Mouse (Mus musculus) forebrain, embryonic 14.5 days (tissue): ENCODE results near the gene Pkp2. TPM values are rescaled to one million over a fixed set of nuclear protein-coding genes. Genes with fewer than 3 reads are reported as not detected.

Experiments used
- ATAC-seq: fragments of 200-750 bp; cut with Nextera tagmentation; 2 replicates; pipeline ENCODE4 v1.8.0; 2017; ENCODE audit warnings: mild to moderate bottlenecking, moderate library complexity
- DNase-seq: peaks from one replicate; pipeline ENCODE4 v3.0.0-alpha.2; 2015; ENCODE audit warnings: low spot score
- H3K27ac ChIP-seq: fragments of 300-500 bp; sonication (generic); 2 replicates; pipeline ENCODE4 v1.5.1; 2014; ENCODE audit warnings: low read depth, mild to moderate bottlenecking, control low read depth, low read length, moderate library complexity
- H3K27me3 ChIP-seq: fragments of 300-500 bp; sonication (generic); replicated peaks from 2 replicates; pipeline ENCODE4 v1.6.1; 2014; ENCODE audit warnings: low read length, control low read depth, mixed read lengths; ENCODE audit not compliant: control insufficient read depth, insufficient read depth
- H3K36me3 ChIP-seq: fragments of 300-500 bp; sonication (generic); 2 replicates; pipeline ENCODE4 v1.6.1; 2014; ENCODE audit warnings: low read length, control low read depth; ENCODE audit not compliant: control insufficient read depth, insufficient read depth
- H3K4me1 ChIP-seq: fragments of 300-500 bp; sonication (generic); 2 replicates; pipeline ENCODE4 v1.6.1; 2014; ENCODE audit warnings: antibody characterized with exemption, low read length, control low read depth; ENCODE audit not compliant: control insufficient read depth, insufficient read depth
- H3K4me2 ChIP-seq: fragments of 300-500 bp; sonication (generic); 2 replicates; pipeline ENCODE4 v1.6.1; 2014; ENCODE audit warnings: mild to moderate bottlenecking, control low read depth, low read length
- H3K4me3 ChIP-seq: fragments of 300-500 bp; sonication (generic); 2 replicates; pipeline ENCODE4 v1.5.1; 2014; ENCODE audit warnings: low read depth, low read length, control low read depth
- H3K9ac ChIP-seq: fragments of 300-500 bp; sonication (generic); 2 replicates; pipeline ENCODE4 v1.6.1; 2014; ENCODE audit warnings: mild to moderate bottlenecking, low read length, control low read depth, moderate library complexity
- H3K9me3 ChIP-seq: fragments of 300-500 bp; sonication (generic); replicated peaks from 2 replicates; pipeline ENCODE4 v1.6.1; 2016; ENCODE audit warnings: low read length, control low read depth, mixed read lengths; ENCODE audit not compliant: control insufficient read depth
- WGBS: fragments of 180-500 bp; shearing (Covaris S2); extraction: QIAGEN DNeasy Blood & Tissue Kit; methylation state at CpG from one replicate; pipeline ENCODE4 v1.1.7; 2014; 5-methylcytosine and 5-hydroxymethylcytosine counted together
- polyA plus RNA-seq: library from polyadenylated mRNA; unstranded; fragments of >200 nt; fragmentation: Nextera tagmentation; extraction: Ambion mirVana; gene quantifications from 2 replicates; pipeline ENCODE4 v1.2.1, GENCODE M21; 2014

Pkp2 gene
- polyA plus RNA-seq, 1 experiment from 2014 or later = 0.84 TPM

DNA sequence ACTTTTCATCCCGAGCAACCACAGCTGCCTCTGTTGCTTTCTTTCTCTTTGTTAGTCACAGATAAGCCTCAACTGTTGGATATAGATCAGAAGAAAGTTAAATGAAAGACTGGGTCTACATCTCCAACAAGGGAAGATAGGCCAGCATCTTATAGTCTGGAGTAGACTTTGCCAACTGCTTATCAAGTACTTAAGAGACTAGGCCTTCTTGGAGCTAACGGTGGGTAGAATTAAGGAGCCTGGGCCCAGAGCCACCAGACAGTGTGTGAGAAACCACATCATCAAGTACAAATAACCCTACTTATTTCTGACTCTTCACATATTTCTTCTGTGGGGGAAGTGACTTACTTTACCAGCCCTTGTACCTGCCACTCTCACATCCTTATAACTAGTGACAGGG, 37.4 kb downstream of the Pkp2 start:
- 72% methylated on average over 2 of the region's 2 CpGs for WGBS
- H3K4me1 ChIP-seq = no peaks in the 10 kb centered on the region
- H3K27me3 ChIP-seq = no peaks in the 10 kb centered on the region
- H3K27ac ChIP-seq = no peak overlapping the region
- H3K9ac ChIP-seq = no peak overlapping the region
- H3K36me3 ChIP-seq = no peaks in the 10 kb centered on the region
- ATAC-seq (no peak), DNase-seq (no peak)
- no peaks in the 10 kb centered on the region for H3K9me3 ChIP-seq
- H3K4me3 ChIP-seq = no peak overlapping the region
- no peak overlapping the region for H3K4me2 ChIP-seq

- H3K9me3 ChIP-seq = no peaks in the 10 kb centered on the region
- no peak overlapping the region for H3K9ac ChIP-seq
- no peak overlapping the region for H3K4me3 ChIP-seq
- DNase-seq = peak; percentile 16
- H3K27me3 ChIP-seq = no peaks in the 10 kb centered on the region
- H3K36me3 ChIP-seq = no peaks in the 10 kb centered on the region
- WGBS = 21% methylated on average over 4 of the region's 4 CpGs
- no peak overlapping the region for H3K4me2 ChIP-seq
- H3K4me1 ChIP-seq = no peaks in the 10 kb centered on the region
- no peak overlapping the region for H3K27ac ChIP-seq
- peak; percentile 50; the same call in 1 of the 2 replicates for ATAC-seq
These were observed 40.4 kb downstream of the Pkp2 start for GRCm38 (mm10) chr16:16253326-16254074.

- Histone ChIP-seq H3K4me2 (no peak overlapping the region), H3K4me1 (no peaks in the 10 kb centered on the region), H3K27me3 (no peaks in the 10 kb centered on the region), H3K9ac (no peak overlapping the region), H3K36me3 (no peaks in the 10 kb centered on the region), H3K9me3 (no peaks in the 10 kb centered on the region), H3K4me3 (no peak overlapping the region), H3K27ac (no peak overlapping the region)
- ATAC-seq (no peak), DNase-seq (no peak)
- 82% methylated on average over 1 of the region's 1 CpGs for WGBS
These were observed 42.1 kb downstream of the Pkp2 start for GRCm38 (mm10) chr16:16255217-16255616.

GRCm38 (mm10) chr16:16255874-16256273, 42.8 kb downstream of the Pkp2 start:
- Histone ChIP-seq H3K27me3 (no peaks in the 10 kb centered on the region), H3K4me2 (no peak overlapping the region), H3K9me3 (no peaks in the 10 kb centered on the region), H3K9ac (no peak overlapping the region), H3K4me1 (no peaks in the 10 kb centered on the region), H3K36me3 (no peaks in the 10 kb centered on the region), H3K4me3 (no peak overlapping the region), H3K27ac (no peak overlapping the region)
- DNase-seq = no peak
- WGBS = 80% methylated on average over 7 of the region's 7 CpGs
- ATAC-seq = no peak

GRCm38 (mm10) chr16:16256672-16257071, 43.6 kb downstream of the Pkp2 start:
- Histone ChIP-seq H3K36me3 (no peaks in the 10 kb centered on the region), H3K9ac (no peak overlapping the region), H3K9me3 (no peaks in the 10 kb centered on the region), H3K4me1 (no peaks in the 10 kb centered on the region), H3K4me3 (no peak overlapping the region), H3K4me2 (no peak overlapping the region), H3K27me3 (no peaks in the 10 kb centered on the region), H3K27ac (no peak overlapping the region)
- WGBS = 77% methylated on average over 1 of the region's 1 CpGs
- ATAC-seq (no peak), DNase-seq (no peak)

- DNase-seq = no peak
- H3K27ac ChIP-seq = no peak overlapping the region
- H3K4me1 ChIP-seq = no peaks in the 10 kb centered on the region
- no peaks in the 10 kb centered on the region for H3K27me3 ChIP-seq
- WGBS = 96% methylated on average over 5 of the region's 5 CpGs
- no peak overlapping the region for H3K4me2 ChIP-seq
- no peak overlapping the region for H3K9ac ChIP-seq
- no peak overlapping the region for H3K4me3 ChIP-seq
- no peaks in the 10 kb centered on the region for H3K36me3 ChIP-seq
- ATAC-seq = no peak
- no peaks in the 10 kb centered on the region for H3K9me3 ChIP-seq
These were observed 47.8 kb downstream of the Pkp2 start for GRCm38 (mm10) chr16:16260882-16261281.

- Histone ChIP-seq H3K9me3 (no peaks in the 10 kb centered on the region), H3K4me2 (no peak overlapping the region), H3K4me1 (no peaks in the 10 kb centered on the region), H3K27me3 (no peaks in the 10 kb centered on the region), H3K27ac (no peak overlapping the region), H3K4me3 (no peak overlapping the region), H3K36me3 (no peaks in the 10 kb centered on the region), H3K9ac (no peak overlapping the region)
- DNase-seq = no peak
- ATAC-seq = no peak
- WGBS = 92% methylated on average over 6 of the region's 6 CpGs
These were observed 48.4 kb downstream of the Pkp2 start for GRCm38 (mm10) chr16:16261481-16261880.

DNA sequence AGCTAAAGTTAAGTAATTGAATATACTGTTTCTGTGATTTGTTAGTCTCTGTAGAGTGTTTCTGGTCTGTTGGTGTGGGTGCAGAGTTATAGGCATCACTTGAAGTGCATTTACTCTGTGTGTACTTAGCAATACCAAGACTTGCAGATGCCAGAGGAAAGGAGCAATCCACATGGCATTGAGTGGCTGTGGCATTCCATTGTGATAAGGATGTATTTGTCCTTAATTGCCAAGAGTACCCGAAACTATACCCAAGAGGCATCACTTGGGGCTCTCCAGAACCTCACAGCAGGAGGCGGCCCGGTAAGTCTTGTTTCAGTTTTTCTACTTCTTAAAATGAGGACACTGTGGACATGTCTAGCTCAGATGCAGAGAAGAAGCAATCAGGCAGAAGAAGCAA, 49.3 kb downstream of the Pkp2 start:
- H3K27me3 ChIP-seq = no peaks in the 10 kb centered on the region
- WGBS = 87% methylated on average over 3 of the region's 3 CpGs
- H3K9me3 ChIP-seq = no peaks in the 10 kb centered on the region
- H3K4me2 ChIP-seq = no peak overlapping the region
- H3K27ac ChIP-seq = no peak overlapping the region
- no peak overlapping the region for H3K4me3 ChIP-seq
- no peak for ATAC-seq
- no peak overlapping the region for H3K9ac ChIP-seq
- no peak for DNase-seq
- H3K4me1 ChIP-seq = no peaks in the 10 kb centered on the region
- no peaks in the 10 kb centered on the region for H3K36me3 ChIP-seq

GRCm38 (mm10) chr16:16272978-16273377, 59.9 kb downstream of the Pkp2 start:
- ATAC-seq (peak; percentile 40; the same call in 1 of the 2 replicates), DNase-seq (peak; percentile 33)
- H3K27me3 ChIP-seq = no peaks in the 10 kb centered on the region
- H3K4me3 ChIP-seq = no peak overlapping the region
- WGBS = 12% methylated on average over 3 of the region's 3 CpGs
- H3K9me3 ChIP-seq = no peaks in the 10 kb centered on the region
- H3K4me2 ChIP-seq = no peak overlapping the region
- H3K4me1 ChIP-seq = peaks cover 3% of the 10 kb centered on the region
- H3K27ac ChIP-seq = no peak overlapping the region
- no peaks in the 10 kb centered on the region for H3K36me3 ChIP-seq
- no peak overlapping the region for H3K9ac ChIP-seq
